Mouse (Mus musculus): ENCODE measurements at regions not wholly inside any gene's neighbourhood (a gene's known extent, or its start where the extent isn't known, plus 50 kb on each side); places are given as distances from the start of the nearest gene placed in this dataset.

DNA sequence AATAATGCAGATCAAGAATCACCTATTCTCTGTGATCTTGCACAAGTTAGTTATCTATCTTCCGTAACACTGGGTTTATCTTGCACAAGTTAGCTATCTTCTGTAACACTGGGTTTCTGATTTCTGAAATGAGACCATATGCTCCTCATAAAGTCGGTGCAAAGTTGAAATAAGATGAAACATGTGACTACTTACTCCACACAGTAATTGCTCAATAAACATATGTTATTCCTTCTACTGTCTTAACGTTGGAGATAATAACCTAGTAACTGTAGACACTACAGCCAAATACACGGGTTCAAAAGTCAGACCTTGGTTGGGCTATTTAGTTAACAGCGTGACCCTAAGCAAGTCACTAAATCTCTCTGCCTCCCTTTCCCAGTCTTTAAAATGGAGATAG lies 65.8 kb upstream of the Atp11b start:
- WGBS, result 34% methylated on average over 5 of the region's 5 CpGs
- peak; percentile 82 for ATAC-seq
- H3K9ac ChIP-seq (ENCODE audit: low read depth, low read length), result no peak overlapping the region
- H3K4me1 ChIP-seq (replicated peaks; ENCODE audit: control insufficient read depth, insufficient read depth, low read length), result no peaks in the 10 kb centered on the region
- H3K9me3 ChIP-seq (ENCODE audit: control insufficient read depth), result no peaks in the 10 kb centered on the region
- TF ChIP-seq CTCF (IDR thresholded peaks at IDR 0.05; ENCODE audit: low read depth), result no peak
- peak overlapping the region; percentile 40 for H3K4me2 ChIP-seq (replicated peaks; ENCODE audit: low read depth)
- H3K27ac ChIP-seq (ENCODE audit: low read depth, low read length), result no peak overlapping the region
- no peaks in the 10 kb centered on the region for H3K27me3 ChIP-seq (replicated peaks; ENCODE audit: control insufficient read depth, insufficient read depth, low read length)
- H3K36me3 ChIP-seq (ENCODE audit: control insufficient read depth, insufficient read depth), result no peaks in the 10 kb centered on the region
- no peak overlapping the region for H3K4me3 ChIP-seq (ENCODE audit: low read depth, low read length)

DNA sequence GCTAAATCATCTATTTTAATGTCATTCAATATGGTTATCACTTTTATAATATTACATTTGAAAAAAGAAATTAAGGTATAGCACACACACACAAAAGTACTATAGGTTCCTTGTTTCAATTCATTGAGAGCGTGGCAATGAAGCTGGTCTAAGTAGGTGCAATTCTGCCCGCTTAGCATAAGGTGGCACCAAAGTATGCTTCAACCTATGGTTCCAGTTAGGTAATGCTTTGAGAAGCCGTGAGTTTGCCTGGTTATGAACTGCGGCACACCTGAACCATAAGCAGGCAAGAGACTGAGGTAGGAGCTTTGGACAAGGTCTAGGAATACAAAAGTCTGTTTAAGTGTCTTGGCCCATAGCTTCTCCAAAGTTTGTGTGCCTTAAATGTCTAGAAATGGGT lies 65.1 kb upstream of the Atp11b start:
- Histone ChIP-seq H3K4me2 (replicated peaks; ENCODE audit: low read depth) (peak overlapping the region; percentile 40; the same call in 1 of the 2 replicates), H3K4me1 (replicated peaks; ENCODE audit: control insufficient read depth, insufficient read depth, low read length) (no peaks in the 10 kb centered on the region), H3K36me3 (ENCODE audit: control insufficient read depth, insufficient read depth) (no peaks in the 10 kb centered on the region), H3K27ac (ENCODE audit: low read depth, low read length) (no peak overlapping the region), H3K9me3 (ENCODE audit: control insufficient read depth) (no peaks in the 10 kb centered on the region), H3K4me3 (ENCODE audit: low read depth, low read length) (no peak overlapping the region), H3K27me3 (replicated peaks; ENCODE audit: control insufficient read depth, insufficient read depth, low read length) (no peaks in the 10 kb centered on the region), H3K9ac (ENCODE audit: low read depth, low read length) (no peak overlapping the region)
- TF ChIP-seq CTCF (IDR thresholded peaks at IDR 0.05; ENCODE audit: low read depth), result peak; percentile 90
- 10% methylated on average over 4 of the region's 4 CpGs for WGBS
- peak; percentile 67 for ATAC-seq

GRCm38 (mm10) chr3:35693039-35693438 lies 60.9 kb upstream of the Atp11b start:
- H3K9ac ChIP-seq (ENCODE audit: low read depth, low read length), result no peak overlapping the region
- peak; percentile 71 for ATAC-seq
- no peaks in the 10 kb centered on the region for H3K27me3 ChIP-seq (replicated peaks; ENCODE audit: control insufficient read depth, insufficient read depth, low read length)
- no peak overlapping the region for H3K27ac ChIP-seq (ENCODE audit: low read depth, low read length)
- no peak overlapping the region for H3K4me2 ChIP-seq (replicated peaks; ENCODE audit: low read depth)
- 35% methylated on average over 6 of the region's 6 CpGs for WGBS
- no peaks in the 10 kb centered on the region for H3K4me1 ChIP-seq (replicated peaks; ENCODE audit: control insufficient read depth, insufficient read depth, low read length)
- peak; percentile 95 for TF ChIP-seq CTCF (IDR thresholded peaks at IDR 0.05; ENCODE audit: low read depth)
- no peak overlapping the region for H3K4me3 ChIP-seq (ENCODE audit: low read depth, low read length)
- no peaks in the 10 kb centered on the region for H3K9me3 ChIP-seq (ENCODE audit: control insufficient read depth)
- no peaks in the 10 kb centered on the region for H3K36me3 ChIP-seq (ENCODE audit: control insufficient read depth, insufficient read depth)

- H3K36me3 ChIP-seq (ENCODE audit: control insufficient read depth, insufficient read depth), result no peaks in the 10 kb centered on the region
- H3K4me2 ChIP-seq (replicated peaks; ENCODE audit: low read depth), result no peak overlapping the region
- no peaks in the 10 kb centered on the region for H3K27me3 ChIP-seq (replicated peaks; ENCODE audit: control insufficient read depth, insufficient read depth, low read length)
- WGBS, result 83% methylated on average over 12 of the region's 12 CpGs
- no peak overlapping the region for H3K4me3 ChIP-seq (ENCODE audit: low read depth, low read length)
- no peak for ATAC-seq
- no peak overlapping the region for H3K27ac ChIP-seq (ENCODE audit: low read depth, low read length)
- no peak overlapping the region for H3K9ac ChIP-seq (ENCODE audit: low read depth, low read length)
- TF ChIP-seq CTCF (IDR thresholded peaks at IDR 0.05; ENCODE audit: low read depth), result no peak
- H3K9me3 ChIP-seq (ENCODE audit: control insufficient read depth), result no peaks in the 10 kb centered on the region
- H3K4me1 ChIP-seq (replicated peaks; ENCODE audit: control insufficient read depth, insufficient read depth, low read length), result no peaks in the 10 kb centered on the region
These were observed 60.4 kb upstream of the Atp11b start for GRCm38 (mm10) chr3:35693551-35693950.

DNA sequence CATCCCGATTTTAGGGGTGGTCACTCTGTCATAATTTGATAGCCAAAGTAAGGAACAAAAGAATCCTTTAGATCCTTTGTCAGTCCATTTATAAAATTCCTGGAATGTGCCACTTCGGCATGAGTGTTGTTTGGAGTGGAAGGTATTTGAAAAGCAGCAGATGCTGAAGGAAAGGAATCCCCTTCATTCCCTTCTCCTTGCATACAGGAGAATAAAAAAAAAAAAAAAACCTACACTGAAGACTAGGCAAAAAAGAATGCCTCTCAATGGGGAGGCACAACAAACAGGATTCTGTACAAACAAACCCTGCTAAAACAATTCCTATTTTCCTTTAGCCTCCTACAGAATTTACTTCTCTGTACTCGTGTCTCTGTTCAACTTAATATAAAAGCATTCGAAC lies 59.7 kb upstream of the Atp11b start:
- Histone ChIP-seq H3K4me3 (ENCODE audit: low read depth, low read length) (no peak overlapping the region), H3K4me2 (replicated peaks; ENCODE audit: low read depth) (no peak overlapping the region), H3K36me3 (ENCODE audit: control insufficient read depth, insufficient read depth) (no peaks in the 10 kb centered on the region), H3K9ac (ENCODE audit: low read depth, low read length) (no peak overlapping the region), H3K4me1 (replicated peaks; ENCODE audit: control insufficient read depth, insufficient read depth, low read length) (no peaks in the 10 kb centered on the region), H3K27me3 (replicated peaks; ENCODE audit: control insufficient read depth, insufficient read depth, low read length) (no peaks in the 10 kb centered on the region), H3K9me3 (ENCODE audit: control insufficient read depth) (no peaks in the 10 kb centered on the region), H3K27ac (ENCODE audit: low read depth, low read length) (no peak overlapping the region)
- TF ChIP-seq CTCF (IDR thresholded peaks at IDR 0.05; ENCODE audit: low read depth), result no peak
- no peak for ATAC-seq
- WGBS, result 74% methylated on average over 4 of the region's 4 CpGs

GRCm38 (mm10) chr3:35695859-35696258 lies 58.0 kb upstream of the Atp11b start:
- WGBS, result 50% methylated on average over 3 of the region's 3 CpGs
- H3K4me3 ChIP-seq (ENCODE audit: low read depth, low read length), result no peak overlapping the region
- H3K4me2 ChIP-seq (replicated peaks; ENCODE audit: low read depth), result no peak overlapping the region
- H3K27ac ChIP-seq (ENCODE audit: low read depth, low read length), result no peak overlapping the region
- H3K9me3 ChIP-seq (ENCODE audit: control insufficient read depth), result no peaks in the 10 kb centered on the region
- peaks cover 4% of the 10 kb centered on the region; the same call in 1 of the 2 replicates for H3K4me1 ChIP-seq (replicated peaks; ENCODE audit: control insufficient read depth, insufficient read depth, low read length)
- H3K27me3 ChIP-seq (replicated peaks; ENCODE audit: control insufficient read depth, insufficient read depth, low read length), result no peaks in the 10 kb centered on the region
- H3K36me3 ChIP-seq (ENCODE audit: control insufficient read depth, insufficient read depth), result no peaks in the 10 kb centered on the region
- TF ChIP-seq CTCF (IDR thresholded peaks at IDR 0.05; ENCODE audit: low read depth), result no peak
- ATAC-seq, result no peak
- no peak overlapping the region for H3K9ac ChIP-seq (ENCODE audit: low read depth, low read length)

GRCm38 (mm10) chr3:35699266-35699665 lies 54.6 kb upstream of the Atp11b start:
- Histone ChIP-seq H3K4me3 (ENCODE audit: low read depth, low read length) (no peak overlapping the region), H3K4me1 (replicated peaks; ENCODE audit: control insufficient read depth, insufficient read depth, low read length) (peaks cover 4% of the 10 kb centered on the region; the same call in 1 of the 2 replicates), H3K27me3 (replicated peaks; ENCODE audit: control insufficient read depth, insufficient read depth, low read length) (no peaks in the 10 kb centered on the region), H3K27ac (ENCODE audit: low read depth, low read length) (peak overlapping the region; percentile 50; the same call in 1 of the 2 replicates), H3K9me3 (ENCODE audit: control insufficient read depth) (no peaks in the 10 kb centered on the region), H3K9ac (ENCODE audit: low read depth, low read length) (no peak overlapping the region), H3K36me3 (ENCODE audit: control insufficient read depth, insufficient read depth) (no peaks in the 10 kb centered on the region), H3K4me2 (replicated peaks; ENCODE audit: low read depth) (no peak overlapping the region)
- ATAC-seq, result no peak
- WGBS, result 77% methylated on average over 2 of the region's 2 CpGs
- TF ChIP-seq CTCF (IDR thresholded peaks at IDR 0.05; ENCODE audit: low read depth), result no peak
